Mouse (Mus musculus) liver, embryonic 15.5 days (tissue): Measurements from ENCODE around the gene Pabpc1l. TPM values are rescaled to one million over a fixed set of nuclear protein-coding genes. Genes with fewer than 3 reads are reported as not detected.
A peak's percentile ranks its signal among the peaks of the same experiment; 100 is the strongest.

ENCODE experiments used
- ATAC-seq: fragments of 200-750 bp; cut with Nextera tagmentation; 2 replicates; pipeline ENCODE4 v1.8.0; 2017; ENCODE audit warnings: moderate number of reproducible peaks, mild to moderate bottlenecking, moderate library complexity; ENCODE audit not compliant: insufficient read depth
- H3K27ac ChIP-seq: fragments of 300-500 bp; sonication (generic); replicated peaks from 2 replicates; pipeline ENCODE4 v1.5.1; 2015; ENCODE audit warnings: mild to moderate bottlenecking, inconsistent platforms
- H3K27me3 ChIP-seq: fragments of 300-500 bp; sonication (generic); 2 replicates; pipeline ENCODE4 v1.6.1; 2015; ENCODE audit warnings: mild to moderate bottlenecking, inconsistent platforms
- H3K36me3 ChIP-seq: fragments of 300-500 bp; sonication (generic); replicated peaks from 2 replicates; pipeline ENCODE4 v1.6.1; 2015; ENCODE audit warnings: moderate library complexity, mild to moderate bottlenecking, inconsistent platforms
- H3K4me1 ChIP-seq: fragments of 300-500 bp; sonication (generic); replicated peaks from 2 replicates; pipeline ENCODE4 v1.6.1; 2015; ENCODE audit warnings: inconsistent platforms
- H3K4me2 ChIP-seq: fragments of 300-500 bp; sonication (generic); 2 replicates; pipeline ENCODE4 v1.6.1; 2015; ENCODE audit warnings: moderate library complexity, mild to moderate bottlenecking, inconsistent platforms
- H3K4me3 ChIP-seq: fragments of 300-500 bp; sonication (generic); replicated peaks from 2 replicates; pipeline ENCODE4 v1.5.1; 2015; ENCODE audit warnings: mild to moderate bottlenecking, inconsistent platforms
- H3K9ac ChIP-seq: fragments of 300-500 bp; sonication (generic); 2 replicates; pipeline ENCODE4 v1.6.1; 2015; ENCODE audit warnings: moderate library complexity, mild to moderate bottlenecking, inconsistent platforms
- H3K9me3 ChIP-seq: fragments of 300-500 bp; sonication (generic); replicated peaks from 2 replicates; pipeline ENCODE4 v1.6.1; 2016; ENCODE audit warnings: inconsistent platforms
- WGBS: fragments of 180-500 bp; shearing (Covaris S2); methylation state at CpG from one replicate; pipeline ENCODE4 v1.1.7; 2015; ENCODE audit warnings: mixed read lengths; ENCODE audit not compliant: insufficient replicate concordance; 5-methylcytosine and 5-hydroxymethylcytosine counted together
- polyA plus RNA-seq: library from polyadenylated mRNA; unstranded; fragments of >200 nt; fragmentation: Nextera tagmentation; extraction: Ambion mirVana; gene quantifications from 2 replicates; pipeline ENCODE4 v1.2.1, GENCODE M21; 2015

Gene Pabpc1l
- polyA plus RNA-seq, 1 experiment from 2014 or later = 0.32 TPM

DNA sequence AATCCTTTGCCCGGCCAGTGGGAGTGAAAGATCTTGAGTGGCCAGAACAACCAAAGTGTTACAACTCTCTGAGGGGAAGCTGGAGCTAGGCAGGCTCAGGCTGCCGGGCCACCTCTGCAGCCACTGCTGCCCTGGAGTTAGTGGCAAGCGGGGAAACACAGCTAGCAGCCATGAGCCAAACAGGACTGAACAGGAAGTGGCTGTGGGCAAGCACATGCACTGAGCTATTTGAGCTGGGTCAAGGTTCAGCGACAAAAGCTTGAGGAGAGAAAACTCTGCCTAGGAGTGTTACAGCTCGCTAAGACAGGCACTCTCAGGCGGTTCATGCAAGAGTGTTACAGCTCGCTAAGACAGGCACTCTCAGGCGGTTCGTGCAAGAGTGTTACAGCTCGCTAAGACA lies 18.3 kb upstream of the Pabpc1l start:
- H3K27ac ChIP-seq = no peak overlapping the region
- no peaks in the 10 kb centered on the region for H3K27me3 ChIP-seq
- peaks cover 18% of the 10 kb centered on the region for H3K36me3 ChIP-seq
- H3K9me3 ChIP-seq = no peaks in the 10 kb centered on the region
- peaks cover 78% of the 10 kb centered on the region for H3K4me1 ChIP-seq
- H3K4me2 ChIP-seq = peak overlapping the region; percentile 29; the same call in 1 of the 2 replicates
- no peak overlapping the region for H3K4me3 ChIP-seq
- no peak overlapping the region for H3K9ac ChIP-seq
- no peak for ATAC-seq
- WGBS = 34% methylated on average over 10 of the region's 10 CpGs

GRCm38 (mm10) chr2:164007547-164007946 lies 17.7 kb upstream of the Pabpc1l start:
- 80% methylated on average over 8 of the region's 8 CpGs for WGBS
- Histone ChIP-seq H3K9me3 (no peaks in the 10 kb centered on the region), H3K27me3 (no peaks in the 10 kb centered on the region), H3K9ac (no peak overlapping the region), H3K36me3 (peaks cover 24% of the 10 kb centered on the region), H3K27ac (0 out of 2 replicates have a peak overlapping the region, but pooled peaks have one; percentile 29), H3K4me2 (no peak overlapping the region), H3K4me1 (peaks cover 76% of the 10 kb centered on the region), H3K4me3 (no peak overlapping the region)
- no peak for ATAC-seq

DNA sequence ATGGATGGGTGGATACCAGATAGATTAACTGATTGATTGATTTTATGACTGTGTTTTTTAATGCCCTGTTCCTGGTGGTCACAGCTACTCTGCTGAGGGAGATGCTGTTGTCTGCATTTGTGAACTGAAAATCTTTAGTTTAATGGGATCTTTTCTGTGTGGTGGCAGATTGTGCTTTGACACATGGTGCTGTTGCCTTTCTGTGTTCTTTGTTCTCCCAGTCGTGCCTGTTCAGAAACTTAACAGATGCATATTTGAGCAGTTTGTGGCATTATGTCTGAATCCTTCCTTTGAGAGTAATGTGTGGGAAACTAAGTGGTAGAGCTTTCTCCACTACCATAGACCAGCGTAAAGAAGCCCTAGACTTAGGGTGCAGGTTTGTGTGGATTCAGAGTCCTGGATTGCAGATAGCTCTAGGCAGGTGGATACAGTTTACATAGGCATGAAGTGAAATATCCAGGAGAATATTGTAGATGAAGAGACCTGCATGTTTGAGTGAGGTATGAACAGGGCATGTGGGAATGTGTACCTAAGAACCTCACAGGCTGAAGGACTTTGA lies 17.2 kb upstream of the Pabpc1l start:
- H3K27ac ChIP-seq = 0 out of 2 replicates have a peak overlapping the region, but pooled peaks have one; percentile 29
- 74% methylated on average over 2 of the region's 2 CpGs for WGBS
- H3K4me3 ChIP-seq = no peak overlapping the region
- no peak for ATAC-seq
- peaks cover 25% of the 10 kb centered on the region for H3K36me3 ChIP-seq
- no peaks in the 10 kb centered on the region for H3K9me3 ChIP-seq
- H3K27me3 ChIP-seq = no peaks in the 10 kb centered on the region
- H3K9ac ChIP-seq = no peak overlapping the region
- H3K4me2 ChIP-seq = no peak overlapping the region
- peaks cover 71% of the 10 kb centered on the region for H3K4me1 ChIP-seq

DNA sequence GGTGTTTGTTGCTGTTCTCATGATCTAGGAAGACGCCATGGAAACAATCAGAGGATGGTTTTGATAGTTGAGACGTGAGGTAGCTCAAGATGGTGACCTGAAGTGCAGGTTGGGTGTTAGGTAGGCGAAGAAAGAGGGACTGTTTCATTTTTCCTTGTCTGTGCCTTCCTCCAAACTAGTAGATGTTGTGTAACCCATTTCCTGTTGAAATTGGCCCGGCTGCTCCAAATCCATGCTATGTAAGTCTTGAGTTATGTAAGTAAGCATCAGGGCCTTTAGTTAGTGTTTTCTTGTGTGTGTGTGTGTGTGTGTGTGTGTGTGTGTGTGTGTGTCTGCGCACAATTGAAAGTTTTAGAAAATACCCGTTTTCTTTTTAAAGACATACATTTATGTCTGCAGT lies 16.0 kb upstream of the Pabpc1l start:
- Histone ChIP-seq H3K36me3 (peaks cover 36% of the 10 kb centered on the region), H3K4me1 (peaks cover 60% of the 10 kb centered on the region)
- WGBS = 66% methylated on average over 6 of the region's 6 CpGs

GRCm38 (mm10) chr2:164010496-164010895 lies 14.8 kb upstream of the Pabpc1l start:
- Histone ChIP-seq H3K27me3 (no peaks in the 10 kb centered on the region), H3K4me1 (peaks cover 48% of the 10 kb centered on the region), H3K27ac (no peak overlapping the region), H3K36me3 (peaks cover 44% of the 10 kb centered on the region), H3K9me3 (no peaks in the 10 kb centered on the region), H3K4me2 (no peak overlapping the region), H3K9ac (no peak overlapping the region), H3K4me3 (no peak overlapping the region)
- no peak for ATAC-seq
- 81% methylated on average over 5 of the region's 5 CpGs for WGBS

More for the DNA sequence above, 16.0 kb upstream of the Pabpc1l start:
- no peak overlapping the region for H3K4me2 ChIP-seq
- H3K27ac ChIP-seq = no peak overlapping the region
- H3K9ac ChIP-seq = no peak overlapping the region
- H3K4me3 ChIP-seq = no peak overlapping the region
- H3K9me3 ChIP-seq = no peaks in the 10 kb centered on the region
- no peaks in the 10 kb centered on the region for H3K27me3 ChIP-seq
- ATAC-seq = no peak

DNA sequence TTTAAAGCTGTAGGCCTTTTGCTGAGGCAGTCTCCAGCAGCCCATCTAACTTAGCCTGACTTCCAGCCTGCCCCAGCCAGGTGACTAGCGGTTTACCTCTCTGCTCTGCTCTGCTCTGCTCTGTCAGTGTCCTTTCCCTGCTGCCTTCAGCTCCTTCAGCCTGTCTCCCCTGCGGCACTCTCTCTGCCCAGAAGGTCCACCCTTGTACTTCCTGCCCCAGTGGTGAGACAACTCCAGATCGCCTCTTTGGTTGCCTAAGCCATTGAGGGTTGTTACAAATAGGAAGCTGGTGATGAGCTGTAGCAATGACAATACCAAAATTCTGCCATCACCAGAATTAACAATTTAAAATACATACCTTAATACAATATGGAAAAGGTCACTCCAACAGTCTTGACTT lies 14.3 kb upstream of the Pabpc1l start:
- peaks cover 43% of the 10 kb centered on the region for H3K4me1 ChIP-seq
- no peak overlapping the region for H3K27ac ChIP-seq
- H3K27me3 ChIP-seq = no peaks in the 10 kb centered on the region
- ATAC-seq = no peak
- 55% methylated on average over 3 of the region's 3 CpGs for WGBS
- no peak overlapping the region for H3K4me3 ChIP-seq
- peaks cover 48% of the 10 kb centered on the region for H3K36me3 ChIP-seq
- no peak overlapping the region for H3K9ac ChIP-seq
- H3K4me2 ChIP-seq = no peak overlapping the region
- H3K9me3 ChIP-seq = no peaks in the 10 kb centered on the region

GRCm38 (mm10) chr2:164015304-164015703 lies 9.9 kb upstream of the Pabpc1l start:
- H3K4me1 ChIP-seq = peaks cover 7% of the 10 kb centered on the region; the same call in 1 of the 2 replicates
- 82% methylated on average over 16 of the region's 16 CpGs for WGBS
- H3K27me3 ChIP-seq = no peaks in the 10 kb centered on the region
- ATAC-seq = no peak
- H3K27ac ChIP-seq = no peak overlapping the region
- no peak overlapping the region for H3K9ac ChIP-seq
- H3K36me3 ChIP-seq = peaks cover 91% of the 10 kb centered on the region
- no peak overlapping the region for H3K4me2 ChIP-seq
- no peaks in the 10 kb centered on the region for H3K9me3 ChIP-seq
- no peak overlapping the region for H3K4me3 ChIP-seq

GRCm38 (mm10) chr2:164018910-164019309 lies 6.3 kb upstream of the Pabpc1l start:
- H3K9me3 ChIP-seq = no peaks in the 10 kb centered on the region
- no peaks in the 10 kb centered on the region for H3K4me1 ChIP-seq
- no peaks in the 10 kb centered on the region for H3K27me3 ChIP-seq
- WGBS = 68% methylated on average over 3 of the region's 3 CpGs
- no peak overlapping the region for H3K9ac ChIP-seq
- H3K36me3 ChIP-seq = peaks cover 63% of the 10 kb centered on the region
- ATAC-seq = no peak
- H3K4me2 ChIP-seq = no peak overlapping the region
- no peak overlapping the region for H3K27ac ChIP-seq
- no peak overlapping the region for H3K4me3 ChIP-seq

GRCm38 (mm10) chr2:164019943-164020342 lies 5.3 kb upstream of the Pabpc1l start:
- H3K4me2 ChIP-seq = no peak overlapping the region
- ATAC-seq = no peak
- H3K4me3 ChIP-seq = no peak overlapping the region
- H3K36me3 ChIP-seq = peaks cover 52% of the 10 kb centered on the region
- no peaks in the 10 kb centered on the region for H3K4me1 ChIP-seq
- no peaks in the 10 kb centered on the region for H3K9me3 ChIP-seq
- H3K27me3 ChIP-seq = no peaks in the 10 kb centered on the region
- WGBS = 59% methylated on average over 4 of the region's 4 CpGs
- no peak overlapping the region for H3K27ac ChIP-seq
- H3K9ac ChIP-seq = no peak overlapping the region

DNA sequence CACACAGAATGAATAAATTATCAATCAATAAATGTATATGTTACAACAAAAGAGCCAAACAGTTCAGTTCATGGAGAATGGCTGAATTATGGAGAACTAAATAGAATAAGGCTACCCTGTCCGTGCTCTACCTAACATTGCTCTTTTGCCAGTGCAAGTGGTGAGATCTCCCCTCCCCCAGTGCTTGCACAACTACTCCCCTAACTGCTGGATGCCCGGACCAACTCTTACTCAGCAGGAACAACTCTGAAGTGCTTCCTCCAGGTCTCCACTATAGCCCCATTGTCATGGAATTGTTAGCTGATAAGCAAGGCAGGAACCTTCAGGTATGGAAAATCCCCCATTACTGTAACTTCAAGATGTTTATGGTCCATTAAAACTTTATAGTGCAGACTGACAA lies 3.1 kb upstream of the Pabpc1l start:
- Histone ChIP-seq H3K4me3 (no peak overlapping the region), H3K4me2 (no peak overlapping the region), H3K27me3 (no peaks in the 10 kb centered on the region), H3K9me3 (no peaks in the 10 kb centered on the region), H3K36me3 (peaks cover 31% of the 10 kb centered on the region), H3K27ac (no peak overlapping the region), H3K4me1 (no peaks in the 10 kb centered on the region), H3K9ac (no peak overlapping the region)
- ATAC-seq = no peak
- WGBS = 35% methylated on average over 2 of the region's 2 CpGs

DNA sequence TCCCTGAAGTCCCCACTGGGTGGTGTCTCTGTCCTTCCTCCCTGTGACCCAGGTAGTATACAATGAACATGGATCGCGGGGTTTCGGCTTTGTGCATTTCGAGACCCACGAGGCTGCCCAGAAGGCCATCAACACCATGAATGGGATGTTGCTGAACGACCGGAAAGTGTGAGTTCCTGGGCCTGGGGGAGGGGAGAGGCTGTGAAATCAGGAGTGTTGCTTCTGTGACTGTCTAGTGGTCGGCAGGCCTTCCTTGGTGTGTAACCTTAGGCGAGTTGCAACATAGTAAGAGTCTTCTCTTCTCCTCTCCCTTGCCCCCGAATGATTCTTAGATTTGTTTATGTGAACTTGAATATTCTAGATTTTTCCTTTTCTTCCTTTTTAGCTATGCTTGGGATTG lies 5.9 kb downstream of the Pabpc1l start:
- Histone ChIP-seq H3K9me3 (no peaks in the 10 kb centered on the region), H3K9ac (no peak overlapping the region), H3K4me3 (no peak overlapping the region), H3K27ac (no peak overlapping the region), H3K27me3 (no peaks in the 10 kb centered on the region), H3K4me2 (no peak overlapping the region), H3K36me3 (no peaks in the 10 kb centered on the region), H3K4me1 (no peaks in the 10 kb centered on the region)
- no peak for ATAC-seq
- WGBS = 62% methylated on average over 10 of the region's 10 CpGs

DNA sequence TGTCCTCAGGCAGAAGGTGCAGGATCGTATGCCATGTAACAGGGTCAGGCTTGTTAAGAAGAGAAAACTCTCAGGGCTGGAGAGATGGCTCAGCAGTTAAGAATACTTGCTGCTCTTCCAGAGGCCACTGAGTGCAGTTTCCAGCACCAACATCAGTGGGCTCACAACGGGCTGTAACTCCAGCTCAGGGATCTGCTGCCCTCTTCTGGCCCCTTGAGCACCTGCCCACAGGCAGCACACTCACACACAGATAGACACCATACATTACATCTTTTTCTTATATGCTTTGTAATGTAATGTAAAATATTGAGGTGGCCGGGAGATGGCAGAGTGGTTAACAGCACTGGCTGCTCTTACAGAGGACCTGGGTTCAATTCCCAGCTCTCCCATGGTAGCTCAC lies 7.7 kb downstream of the Pabpc1l start:
- 76% methylated on average over 3 of the region's 3 CpGs for WGBS
- H3K36me3 ChIP-seq = no peaks in the 10 kb centered on the region
- ATAC-seq = no peak
- H3K27me3 ChIP-seq = no peaks in the 10 kb centered on the region
- H3K9ac ChIP-seq = no peak overlapping the region
- no peaks in the 10 kb centered on the region for H3K4me1 ChIP-seq
- H3K9me3 ChIP-seq = no peaks in the 10 kb centered on the region
- H3K27ac ChIP-seq = no peak overlapping the region
- no peak overlapping the region for H3K4me2 ChIP-seq
- H3K4me3 ChIP-seq = no peak overlapping the region
